Mouse (Mus musculus): ENCODE measurements around the gene U2af1.
"Not testable (repeated sequence)": the region's sequence is repeated elsewhere in the genome, so short reads cannot be mapped to it uniquely, and the experiment has no call there.

U2af1 gene

DNA sequence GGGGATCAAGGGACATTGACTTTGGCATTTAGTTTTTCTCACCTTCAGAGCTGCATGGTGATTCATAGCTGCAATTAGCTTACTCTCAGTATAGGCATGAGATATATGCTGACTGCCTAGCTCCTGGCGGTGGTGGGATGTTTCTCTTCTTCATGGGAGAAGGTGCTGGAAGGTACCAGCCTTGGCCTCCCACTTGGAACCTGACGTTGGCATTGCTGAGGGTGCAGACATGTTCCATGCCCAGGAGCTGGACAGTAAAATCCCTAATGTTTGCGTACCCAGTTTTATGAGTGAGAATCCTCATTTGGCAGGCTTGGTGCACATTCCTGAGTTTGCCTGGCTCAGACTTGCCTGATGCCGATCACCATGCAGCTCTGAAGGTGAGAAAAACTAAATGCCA lies 35.6 kb downstream of the U2af1 start:
- CTCF ChIA-PET = interaction anchor here (0.7 kb wide), 1 partner anchor 17 kb away, joined by 4 read pairs; no protein-coding TSS in a partner anchor

DNA sequence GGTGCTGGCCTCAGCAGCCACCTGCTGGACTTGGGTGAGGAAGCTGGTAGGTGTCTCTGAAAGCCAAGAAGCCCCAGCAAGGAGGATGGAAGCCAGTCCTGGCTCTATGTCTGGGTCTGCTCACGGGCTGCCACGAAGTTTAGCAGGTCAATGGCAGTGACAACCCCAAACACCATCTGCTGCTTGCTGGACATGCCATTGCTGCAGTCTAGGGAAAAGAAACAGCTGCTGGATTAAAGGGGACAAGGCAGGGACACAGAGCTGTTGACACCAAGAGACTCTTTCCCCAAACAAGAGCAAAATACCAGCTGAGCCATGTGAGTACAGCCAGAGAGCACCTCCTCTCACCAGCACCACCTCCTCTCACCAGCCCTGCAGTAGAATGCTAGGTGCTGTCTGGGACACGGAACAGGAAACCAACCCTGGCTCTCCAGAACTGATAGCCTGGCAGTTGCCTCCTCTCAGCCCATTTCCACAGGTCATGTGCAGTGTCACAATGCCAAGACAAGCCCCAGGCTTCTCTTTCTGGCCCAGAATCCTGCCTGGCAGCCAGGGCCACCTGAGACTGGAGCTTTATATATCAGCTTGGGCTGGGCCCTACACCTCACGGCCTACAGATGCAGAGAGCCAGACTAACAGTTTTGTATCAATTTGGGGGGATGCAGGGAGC lies 45.5 kb downstream of the U2af1 start:
- CTCF ChIA-PET = no interaction called here

DNA sequence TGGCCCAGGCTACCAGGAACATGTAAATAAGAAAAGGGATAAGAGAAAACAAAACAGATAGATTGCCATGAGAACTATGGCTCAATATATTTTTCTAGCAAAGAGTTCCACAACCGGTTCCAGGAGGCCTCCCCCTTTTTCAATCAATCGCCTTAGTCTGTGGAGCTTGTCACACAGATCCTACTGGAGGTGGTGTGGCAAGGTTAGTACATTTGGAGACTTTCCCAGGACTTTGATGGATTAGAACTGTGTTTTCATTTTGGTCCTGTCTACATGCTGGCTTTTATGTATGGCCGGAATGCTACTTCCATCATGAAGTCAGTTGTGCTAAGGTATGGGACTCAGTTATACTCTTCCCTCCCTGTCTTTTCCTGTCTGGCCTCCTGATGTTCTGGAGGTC lies 48.8 kb downstream of the U2af1 start:
- CTCF ChIA-PET = no interaction called here

DNA sequence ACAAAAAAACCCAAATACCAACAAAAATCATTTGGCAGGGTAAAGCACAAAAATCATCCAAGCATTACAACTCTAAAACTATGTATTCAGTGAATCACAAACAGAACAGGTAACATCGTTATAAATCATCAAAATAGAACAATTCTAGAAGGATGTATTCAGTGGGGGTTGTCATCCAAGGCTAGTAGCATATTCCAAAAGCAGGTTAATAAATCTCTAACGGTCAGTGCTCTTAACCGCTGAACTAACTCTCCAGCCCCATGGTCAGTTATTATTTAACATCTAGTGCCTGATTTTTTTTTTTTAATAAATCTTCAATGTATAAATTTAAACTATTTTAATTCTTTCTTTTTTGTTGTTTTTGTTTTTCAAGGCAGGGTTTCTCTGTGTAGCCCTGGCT lies 49.5 kb downstream of the U2af1 start:
- CTCF ChIA-PET = not testable (repeated sequence)

DNA sequence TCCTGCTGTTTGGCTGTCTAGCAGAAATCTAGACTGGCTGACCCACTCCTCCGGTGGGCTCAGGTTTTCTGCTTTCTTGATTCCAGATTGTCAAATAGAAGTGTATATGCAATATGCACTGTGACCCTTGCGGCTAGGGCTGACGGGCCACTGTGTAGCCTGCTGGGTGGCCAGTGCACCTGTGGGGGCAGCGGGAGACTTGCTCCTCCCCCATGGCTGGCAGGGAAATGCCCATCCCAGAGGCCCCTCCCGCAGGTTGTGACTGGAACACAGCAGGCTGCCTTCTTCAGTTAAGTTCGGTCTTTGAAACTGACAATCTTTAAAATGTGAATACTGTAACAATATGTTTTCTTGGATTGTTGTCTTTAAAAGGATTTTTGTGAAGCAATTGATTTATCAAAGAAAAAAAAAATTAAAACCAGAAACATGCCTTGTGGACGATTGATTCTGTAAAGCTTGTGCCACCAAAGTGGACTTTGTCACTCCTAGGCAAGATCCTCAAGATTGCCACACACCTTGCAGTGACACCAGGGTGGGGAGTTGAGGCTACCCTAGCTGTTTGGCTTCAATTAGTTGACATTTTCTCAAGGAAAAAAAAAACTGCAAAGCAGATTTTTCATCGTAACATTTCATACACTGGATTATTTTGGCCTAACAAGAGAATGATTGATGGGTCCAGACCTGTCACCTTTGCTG lies 51.3 kb downstream of the U2af1 start:
- CTCF ChIA-PET = no interaction called here

DNA sequence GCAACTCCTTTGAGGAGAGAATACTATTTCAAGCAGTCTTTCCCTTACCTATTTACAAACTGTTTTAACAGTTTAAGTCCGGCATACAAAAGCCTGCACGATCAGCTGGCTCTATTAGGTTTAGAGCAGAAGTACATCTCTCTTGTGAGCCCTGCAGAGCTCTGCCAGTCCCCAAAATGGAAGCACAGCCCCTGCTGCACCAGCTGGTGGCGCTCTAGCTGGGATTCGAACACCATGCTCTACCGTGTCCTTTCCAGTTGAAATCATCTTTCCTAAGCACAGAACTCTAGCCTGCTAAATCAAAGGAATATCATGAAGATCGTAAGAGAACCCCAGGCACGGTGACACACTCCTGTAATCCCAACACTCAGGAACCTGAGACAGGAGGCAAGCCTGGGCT lies 52.3 kb downstream of the U2af1 start:
- CTCF ChIA-PET = no interaction called here

DNA sequence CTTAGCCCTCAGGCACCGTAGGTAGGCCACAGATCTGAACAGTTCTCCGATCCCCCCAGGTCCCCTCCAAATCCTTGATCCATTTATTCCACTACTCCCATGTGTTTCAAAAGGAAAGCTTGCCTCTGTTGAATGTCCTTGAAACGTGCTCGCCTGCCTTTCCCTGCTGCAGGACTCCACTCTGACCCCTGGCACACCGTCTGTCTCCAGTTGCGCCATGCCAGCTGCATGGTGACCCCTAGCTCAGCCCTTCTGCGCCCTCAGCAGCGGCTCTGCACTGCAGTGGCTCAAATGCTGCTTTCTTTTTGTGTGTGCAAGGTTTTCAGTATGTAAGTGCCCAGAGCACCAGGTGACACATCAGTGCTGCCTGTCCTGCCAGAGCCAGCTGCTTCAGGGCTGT lies 60.1 kb downstream of the U2af1 start:
- CTCF ChIA-PET = no interaction called here

DNA sequence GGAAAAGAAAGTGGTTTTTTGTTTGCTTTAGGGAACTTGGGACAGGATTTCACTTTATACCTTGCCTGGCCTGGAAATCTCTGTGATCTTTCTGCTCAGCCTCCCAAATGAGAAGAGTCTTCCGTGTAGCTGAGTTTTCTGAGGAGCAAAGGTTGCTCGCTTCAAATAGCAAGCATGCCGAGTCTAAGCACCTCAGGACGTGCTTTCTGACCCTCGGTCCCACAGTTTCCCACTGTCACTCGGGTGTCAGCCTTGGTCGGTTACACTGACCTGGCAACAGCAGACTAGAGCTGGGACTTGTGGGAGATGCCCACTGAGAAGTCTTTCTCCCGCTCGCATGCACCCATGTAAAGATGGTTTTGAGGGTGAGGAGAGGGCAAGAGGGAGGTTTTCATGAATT lies 60.7 kb downstream of the U2af1 start:
- CTCF ChIA-PET = no interaction called here

All from spleen, embryonic (tissue).